Mouse (Mus musculus) liver, embryonic 13.5 days (tissue): ENCODE measurements around the gene Plac8. TPM values are rescaled to one million over a fixed set of nuclear protein-coding genes. Genes with fewer than 3 reads are reported as not detected.

ENCODE experiments used
- ATAC-seq: fragments of 200-750 bp; cut with Nextera tagmentation; 2 replicates; pipeline ENCODE4 v1.8.0; 2017; ENCODE audit warnings: low read depth, mild to moderate bottlenecking, moderate number of reproducible peaks, moderate library complexity
- DNase-seq: peaks from one replicate; pipeline ENCODE4 v3.0.0; 2022
- H3K27ac ChIP-seq: fragments of 300-500 bp; sonication (generic); 2 replicates; pipeline ENCODE4 v1.5.1; 2015; ENCODE audit warnings: moderate library complexity, mild to moderate bottlenecking, inconsistent platforms
- H3K27me3 ChIP-seq: fragments of 300-500 bp; sonication (generic); 2 replicates; pipeline ENCODE4 v1.6.1; 2015; ENCODE audit warnings: mild to moderate bottlenecking, inconsistent platforms
- H3K36me3 ChIP-seq: fragments of 300-500 bp; sonication (generic); 2 replicates; pipeline ENCODE4 v1.6.1; 2015; ENCODE audit warnings: mild to moderate bottlenecking, inconsistent platforms
- H3K4me1 ChIP-seq: fragments of 300-500 bp; sonication (generic); replicated peaks from 2 replicates; pipeline ENCODE4 v1.6.1; 2015; ENCODE audit warnings: inconsistent platforms
- H3K4me2 ChIP-seq: fragments of 300-500 bp; sonication (generic); 2 replicates; pipeline ENCODE4 v1.6.1; 2015; ENCODE audit warnings: inconsistent platforms, mild to moderate bottlenecking, moderate library complexity
- H3K4me3 ChIP-seq: fragments of 300-500 bp; sonication (generic); replicated peaks from 2 replicates; pipeline ENCODE4 v1.5.1; 2015; ENCODE audit warnings: mild to moderate bottlenecking, inconsistent platforms
- H3K9ac ChIP-seq: fragments of 300-500 bp; sonication (generic); 2 replicates; pipeline ENCODE4 v1.6.1; 2015; ENCODE audit warnings: mild to moderate bottlenecking, inconsistent platforms
- H3K9me3 ChIP-seq: fragments of 300-500 bp; sonication (generic); replicated peaks from 2 replicates; pipeline ENCODE4 v1.6.1; 2016; ENCODE audit warnings: inconsistent platforms
- WGBS: fragments of 180-500 bp; shearing (Covaris S2); methylation state at CpG from one replicate; pipeline ENCODE4 v1.1.7; 2015; ENCODE audit not compliant: insufficient replicate concordance; 5-methylcytosine and 5-hydroxymethylcytosine counted together
- polyA plus RNA-seq: library from polyadenylated mRNA; unstranded; fragments of >200 nt; fragmentation: Nextera tagmentation; extraction: Ambion mirVana; gene quantifications from 2 replicates; pipeline ENCODE4 v1.2.1, GENCODE M21; 2015

Gene Plac8
- polyA plus RNA-seq, 1 experiment from 2014 or later = 58.7 TPM

- H3K4me2 ChIP-seq = no peak overlapping the region
- DNase-seq (no peak), ATAC-seq (no peak)
- WGBS = 68% methylated on average over 3 of the region's 3 CpGs
- no peaks in the 10 kb centered on the region for H3K9me3 ChIP-seq
- peaks cover 7% of the 10 kb centered on the region; the same call in 1 of the 2 replicates for H3K4me1 ChIP-seq
- no peak overlapping the region for H3K9ac ChIP-seq
- H3K27ac ChIP-seq = no peak overlapping the region
- H3K27me3 ChIP-seq = no peaks in the 10 kb centered on the region
- H3K36me3 ChIP-seq = no peaks in the 10 kb centered on the region
- H3K4me3 ChIP-seq = no peak overlapping the region
Measured at GRCm38 (mm10) chr5:100558783-100559182, 13.3 kb downstream of the Plac8 start.

DNA sequence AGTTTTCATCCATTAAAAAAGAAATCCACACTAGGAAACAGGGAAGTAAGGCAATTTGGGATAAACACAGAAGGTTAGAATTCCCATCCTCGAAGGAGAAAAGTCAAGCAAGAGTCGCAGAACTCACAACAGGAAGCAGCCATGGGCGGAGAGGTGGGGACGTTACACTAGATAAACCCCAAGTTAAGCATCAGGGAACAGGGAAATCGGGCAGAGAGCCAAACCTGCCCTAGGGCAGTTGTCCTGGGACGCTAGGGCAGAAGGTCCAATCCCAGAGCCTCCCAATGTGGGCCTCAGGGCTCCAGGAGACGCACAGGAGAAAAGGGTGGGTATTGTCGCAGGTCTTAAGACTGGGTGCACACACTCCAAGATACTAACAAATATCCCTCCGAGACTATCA, 14.5 kb downstream of the Plac8 start:
- 43% methylated on average over 9 of the region's 9 CpGs for WGBS
- Histone ChIP-seq H3K4me1 (peaks cover 7% of the 10 kb centered on the region; the same call in 1 of the 2 replicates), H3K9me3 (no peaks in the 10 kb centered on the region), H3K27ac (no peak overlapping the region), H3K4me3 (no peak overlapping the region), H3K36me3 (no peaks in the 10 kb centered on the region), H3K9ac (no peak overlapping the region), H3K27me3 (no peaks in the 10 kb centered on the region), H3K4me2 (no peak overlapping the region)
- ATAC-seq = no peak
- DNase-seq = no peak

- Histone ChIP-seq H3K36me3 (no peaks in the 10 kb centered on the region), H3K27me3 (no peaks in the 10 kb centered on the region), H3K9ac (no peak overlapping the region), H3K4me2 (no peak overlapping the region), H3K9me3 (no peaks in the 10 kb centered on the region), H3K4me3 (no peak overlapping the region), H3K27ac (no peak overlapping the region), H3K4me1 (peaks cover 9% of the 10 kb centered on the region)
- no peak for ATAC-seq
- WGBS = 65% methylated on average over 14 of the region's 14 CpGs
- DNase-seq = no peak
Measured at GRCm38 (mm10) chr5:100557019-100557418, 15.0 kb downstream of the Plac8 start.

DNA sequence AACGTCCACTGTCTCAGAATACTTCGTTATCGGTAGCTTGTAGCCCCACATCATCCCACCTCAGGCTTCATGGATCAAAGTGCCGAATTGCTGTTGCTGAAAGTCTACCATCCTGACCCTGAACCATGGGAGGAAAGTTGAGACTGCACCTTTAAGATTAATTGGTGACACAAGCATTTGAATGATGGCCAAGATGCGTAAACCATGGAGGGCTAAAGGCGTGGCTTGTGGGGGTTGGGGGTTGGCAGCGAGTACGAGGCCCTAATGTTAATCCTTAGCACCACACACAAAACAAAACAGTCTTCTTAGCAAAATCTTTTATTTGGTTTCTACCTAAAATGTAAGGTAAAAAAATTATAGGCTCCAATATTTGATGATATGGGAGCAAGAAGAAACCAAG, 18.6 kb downstream of the Plac8 start:
- Histone ChIP-seq H3K36me3 (peaks cover 16% of the 10 kb centered on the region), H3K4me2 (no peak overlapping the region), H3K4me3 (no peak overlapping the region), H3K27me3 (no peaks in the 10 kb centered on the region), H3K27ac (no peak overlapping the region), H3K9ac (no peak overlapping the region), H3K9me3 (no peaks in the 10 kb centered on the region), H3K4me1 (peaks cover 16% of the 10 kb centered on the region)
- no peak for ATAC-seq
- WGBS = 49% methylated on average over 8 of the region's 8 CpGs
- DNase-seq = no peak

DNA sequence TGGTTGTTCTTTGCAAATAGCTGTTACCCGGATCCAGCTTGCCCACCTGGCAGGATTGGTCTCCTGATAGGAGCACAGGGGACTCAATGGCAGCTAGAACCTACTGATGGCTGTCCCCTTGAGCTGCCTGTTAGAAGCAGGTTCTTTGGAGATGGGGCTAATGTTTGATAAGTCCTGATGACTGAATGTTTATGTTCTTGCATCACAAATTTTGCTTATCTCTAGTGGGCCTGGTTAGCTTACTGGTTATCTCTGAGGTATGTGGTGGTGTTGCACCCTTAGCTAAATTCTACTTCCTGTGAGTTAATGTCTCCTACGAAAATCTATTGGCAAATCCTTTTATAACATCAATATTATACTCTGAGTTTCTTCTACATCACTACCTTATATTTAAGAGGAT, 20.1 kb downstream of the Plac8 start:
- Histone ChIP-seq H3K9me3 (no peaks in the 10 kb centered on the region), H3K4me3 (no peak overlapping the region), H3K27ac (no peak overlapping the region), H3K27me3 (no peaks in the 10 kb centered on the region), H3K36me3 (peaks cover 30% of the 10 kb centered on the region), H3K4me1 (peaks cover 9% of the 10 kb centered on the region), H3K4me2 (no peak overlapping the region), H3K9ac (no peak overlapping the region)
- ATAC-seq (peak; percentile 58), DNase-seq (no peak)
- WGBS = 27% methylated on average over 2 of the region's 2 CpGs

DNA sequence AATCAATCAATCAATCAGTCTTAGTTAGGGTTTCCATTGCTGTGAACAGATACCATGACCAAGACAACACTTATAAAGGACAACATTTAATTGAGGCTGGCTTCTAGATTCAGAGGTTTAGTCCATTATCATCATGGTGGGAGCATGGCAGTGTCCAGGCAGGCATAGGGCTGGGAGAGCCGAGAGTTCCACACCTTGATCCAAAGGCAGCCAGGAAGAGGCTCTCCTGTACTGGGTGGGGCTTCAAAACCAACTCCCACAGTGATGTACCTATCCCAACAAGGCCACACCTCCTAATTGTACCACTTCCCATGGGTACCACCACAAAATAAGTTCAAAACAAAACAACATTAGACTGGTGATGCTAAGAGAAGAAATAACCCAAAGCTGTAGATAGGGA, 21.9 kb downstream of the Plac8 start:
- no peaks in the 10 kb centered on the region for H3K27me3 ChIP-seq
- peaks cover 47% of the 10 kb centered on the region for H3K36me3 ChIP-seq
- peaks cover 9% of the 10 kb centered on the region for H3K4me1 ChIP-seq
- no peak for DNase-seq
- no peak overlapping the region for H3K27ac ChIP-seq
- no peak overlapping the region for H3K9ac ChIP-seq
- 77% methylated on average over 1 of the region's 1 CpGs for WGBS
- no peak for ATAC-seq
- H3K9me3 ChIP-seq = no peaks in the 10 kb centered on the region
- no peak overlapping the region for H3K4me3 ChIP-seq
- no peak overlapping the region for H3K4me2 ChIP-seq

DNA sequence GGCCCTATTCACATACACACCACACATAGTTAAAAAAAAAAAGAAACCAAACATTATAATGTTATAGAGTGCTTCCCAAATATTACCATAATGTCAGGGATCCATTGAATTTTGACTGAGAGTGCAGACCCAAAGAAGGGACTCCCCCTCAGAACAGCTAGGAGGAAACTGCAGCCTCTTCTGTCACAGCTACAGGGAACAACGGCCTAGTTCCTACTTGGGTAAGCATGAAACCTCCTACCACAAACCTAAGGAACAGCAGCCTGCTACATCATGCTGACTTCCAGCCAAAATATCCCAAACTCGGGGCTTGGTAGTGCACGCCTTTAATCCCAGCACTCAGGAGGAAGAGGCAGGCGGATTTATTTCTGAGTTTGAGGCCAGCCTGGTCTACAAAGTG, 22.7 kb downstream of the Plac8 start:
- WGBS = 85% methylated on average over 4 of the region's 4 CpGs
- H3K27ac ChIP-seq = no peak overlapping the region
- ATAC-seq (no peak), DNase-seq (no peak)
- no peak overlapping the region for H3K9ac ChIP-seq
- no peaks in the 10 kb centered on the region for H3K9me3 ChIP-seq
- H3K4me2 ChIP-seq = no peak overlapping the region
- H3K27me3 ChIP-seq = no peaks in the 10 kb centered on the region
- peaks cover 9% of the 10 kb centered on the region for H3K4me1 ChIP-seq
- H3K4me3 ChIP-seq = no peak overlapping the region
- peaks cover 55% of the 10 kb centered on the region for H3K36me3 ChIP-seq

DNA sequence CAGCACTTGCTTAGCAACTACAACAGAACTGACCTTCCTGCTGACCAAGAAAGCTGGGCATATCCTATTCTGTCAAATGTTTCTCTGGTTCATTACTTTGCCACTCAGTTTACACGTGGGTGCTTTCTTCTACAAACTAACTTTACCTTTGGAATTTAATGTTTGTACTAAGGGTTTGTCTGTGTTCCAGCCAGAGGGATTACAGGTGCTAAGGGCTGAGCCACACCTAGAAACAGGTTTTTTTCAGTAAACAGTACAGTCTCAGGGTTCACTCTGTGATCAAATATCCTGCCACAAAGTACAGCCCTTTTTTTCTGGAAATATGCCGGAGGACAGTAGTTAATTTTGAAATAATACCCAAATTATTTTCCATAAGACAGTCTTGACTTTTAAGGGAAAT, 23.8 kb downstream of the Plac8 start:
- Histone ChIP-seq H3K4me2 (no peak overlapping the region), H3K27ac (no peak overlapping the region)

GRCm38 (mm10) chr5:100546294-100547080, 25.6 kb downstream of the Plac8 start:
- Histone ChIP-seq H3K9ac (no peak overlapping the region), H3K36me3 (peaks cover 82% of the 10 kb centered on the region), H3K4me2 (no peak overlapping the region), H3K27me3 (no peaks in the 10 kb centered on the region), H3K4me1 (0 out of 2 replicates have a peak, but pooled peaks cover 2% of the 10 kb centered on the region), H3K9me3 (no peaks in the 10 kb centered on the region), H3K4me3 (no peak overlapping the region), H3K27ac (no peak overlapping the region)
- WGBS = 75% methylated on average over 6 of the region's 6 CpGs
- no peak for DNase-seq
- ATAC-seq = no peak

More for the DNA sequence above, 23.8 kb downstream of the Plac8 start:
- H3K4me3 ChIP-seq = no peak overlapping the region
- ATAC-seq = peak; percentile 47; the same call in 1 of the 2 replicates
- no peak for DNase-seq
- 80% methylated on average over 2 of the region's 2 CpGs for WGBS
- H3K27me3 ChIP-seq = no peaks in the 10 kb centered on the region
- H3K9me3 ChIP-seq = no peaks in the 10 kb centered on the region
- no peak overlapping the region for H3K9ac ChIP-seq
- peaks cover 9% of the 10 kb centered on the region for H3K4me1 ChIP-seq
- peaks cover 65% of the 10 kb centered on the region for H3K36me3 ChIP-seq

DNA sequence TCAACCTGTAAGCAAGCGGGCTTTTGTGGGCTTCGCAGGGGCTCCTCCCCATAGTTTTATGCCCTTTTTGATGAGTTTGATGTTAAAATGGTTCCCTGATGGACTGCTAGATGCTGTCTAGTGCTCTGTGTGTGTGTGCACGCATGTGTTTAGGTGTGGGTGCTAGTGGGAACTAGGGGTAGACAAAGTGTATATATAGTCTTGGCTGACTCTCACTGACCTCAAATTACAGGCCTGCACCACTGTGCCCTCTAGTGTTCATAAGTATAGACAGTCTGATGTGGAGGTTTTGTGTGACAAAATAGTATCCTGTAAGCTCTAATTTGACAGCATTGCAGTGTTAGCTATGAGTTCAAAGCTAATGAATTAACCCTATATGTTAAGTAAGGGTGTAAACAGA, 35.4 kb downstream of the Plac8 start:
- H3K9me3 ChIP-seq = no peaks in the 10 kb centered on the region
- H3K27ac ChIP-seq = no peak overlapping the region
- no peak overlapping the region for H3K4me2 ChIP-seq
- H3K9ac ChIP-seq = no peak overlapping the region
- H3K27me3 ChIP-seq = no peaks in the 10 kb centered on the region
- peaks cover 61% of the 10 kb centered on the region for H3K36me3 ChIP-seq
- no peaks in the 10 kb centered on the region for H3K4me1 ChIP-seq
- DNase-seq (peak; percentile 9), ATAC-seq (no peak)
- H3K4me3 ChIP-seq = no peak overlapping the region
- WGBS = 80% methylated on average over 3 of the region's 3 CpGs

- H3K4me3 ChIP-seq = no peak overlapping the region
- WGBS = 74% methylated on average over 7 of the region's 7 CpGs
- H3K4me1 ChIP-seq = no peaks in the 10 kb centered on the region
- no peaks in the 10 kb centered on the region for H3K9me3 ChIP-seq
- DNase-seq (no peak), ATAC-seq (no peak)
- no peaks in the 10 kb centered on the region for H3K27me3 ChIP-seq
- no peak overlapping the region for H3K4me2 ChIP-seq
- H3K36me3 ChIP-seq = peaks cover 63% of the 10 kb centered on the region
- H3K27ac ChIP-seq = no peak overlapping the region
- no peak overlapping the region for H3K9ac ChIP-seq
Measured at GRCm38 (mm10) chr5:100535826-100536225, 36.2 kb downstream of the Plac8 start.

DNA sequence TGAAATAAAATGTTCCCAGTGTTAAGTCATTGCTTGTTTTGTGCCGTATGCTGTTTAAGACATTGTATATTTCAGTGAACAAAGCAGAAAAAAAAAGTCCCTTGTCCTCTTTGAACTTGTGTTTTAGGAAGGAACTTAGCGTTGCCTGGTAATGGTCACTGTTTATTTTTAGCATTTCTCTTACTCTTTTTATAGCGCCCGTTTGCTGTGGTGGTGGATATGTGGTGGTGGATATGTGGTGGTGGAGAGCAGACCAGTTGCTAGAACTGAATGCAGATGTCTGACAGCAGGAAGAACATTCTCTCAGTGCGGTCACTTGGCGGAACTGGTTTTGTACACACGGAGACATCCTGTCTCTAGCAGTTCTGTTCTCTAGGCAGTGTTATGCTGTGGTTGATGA, 45.9 kb downstream of the Plac8 start:
- WGBS = 30% methylated on average over 7 of the region's 7 CpGs

More for the DNA sequence above, 45.9 kb downstream of the Plac8 start:
- H3K4me1 ChIP-seq = peaks cover 20% of the 10 kb centered on the region
- H3K9me3 ChIP-seq = no peaks in the 10 kb centered on the region
- H3K9ac ChIP-seq = no peak overlapping the region
- ATAC-seq (peak; percentile 47), DNase-seq (peak; percentile 15)
- H3K27me3 ChIP-seq = no peaks in the 10 kb centered on the region
- no peak overlapping the region for H3K4me2 ChIP-seq
- peaks cover 45% of the 10 kb centered on the region for H3K36me3 ChIP-seq
- no peak overlapping the region for H3K4me3 ChIP-seq
- H3K27ac ChIP-seq = no peak overlapping the region
